Mouse (Mus musculus) embryo, embryonic 11.5 days (tissue): ENCODE data around the gene Troap.

Source experiments
- DNase-seq: peaks from one replicate; pipeline ENCODE4 v3.0.0-alpha.2; 2012; ENCODE audit warnings: low read depth, low spot score

Gene Troap

GRCm38 (mm10) chr15:99074019-99074599, at the start of gene Troap:
Gene Troap, plus strand, starts transcription at chr15:99074575.
- no peak for DNase-seq

DNA sequence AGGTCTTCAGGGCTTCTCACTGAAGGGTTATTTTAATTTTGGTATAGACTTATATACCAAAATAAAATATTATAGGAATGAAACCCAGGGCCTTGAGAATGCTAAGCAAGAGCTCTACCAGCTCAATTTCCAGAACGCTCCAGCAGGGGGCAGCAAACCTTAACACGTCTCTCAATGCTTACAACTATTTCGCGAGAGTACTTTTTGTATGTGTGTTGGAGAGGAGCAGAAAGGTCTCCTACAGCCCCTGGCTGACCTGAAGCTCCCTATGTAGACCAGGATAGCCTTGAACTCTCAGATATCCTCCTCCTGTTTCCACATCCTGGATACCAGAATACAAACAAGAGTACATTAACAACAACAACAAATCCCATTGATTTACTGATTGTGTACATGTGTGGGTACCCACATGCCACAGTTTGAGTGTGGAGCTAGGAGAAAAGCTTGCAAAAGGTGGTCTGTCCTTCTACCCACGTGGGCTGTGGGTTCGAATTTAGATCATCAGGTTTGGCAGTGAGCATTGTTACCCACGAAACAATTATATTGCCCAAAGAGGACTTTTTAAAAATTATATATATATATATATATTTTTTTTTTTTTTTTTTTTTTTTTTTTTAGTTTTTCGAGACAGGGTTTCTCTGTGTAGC, 49.6 kb upstream of the Troap start:
- peak; percentile 68 for DNase-seq

GRCm38 (mm10) chr15:99025414-99025813, 49.0 kb upstream of the Troap start:
- DNase-seq, result no peak

- DNase-seq, result no peak
Observed at GRCm38 (mm10) chr15:99026259-99026658, 48.1 kb upstream of the Troap start.

DNA sequence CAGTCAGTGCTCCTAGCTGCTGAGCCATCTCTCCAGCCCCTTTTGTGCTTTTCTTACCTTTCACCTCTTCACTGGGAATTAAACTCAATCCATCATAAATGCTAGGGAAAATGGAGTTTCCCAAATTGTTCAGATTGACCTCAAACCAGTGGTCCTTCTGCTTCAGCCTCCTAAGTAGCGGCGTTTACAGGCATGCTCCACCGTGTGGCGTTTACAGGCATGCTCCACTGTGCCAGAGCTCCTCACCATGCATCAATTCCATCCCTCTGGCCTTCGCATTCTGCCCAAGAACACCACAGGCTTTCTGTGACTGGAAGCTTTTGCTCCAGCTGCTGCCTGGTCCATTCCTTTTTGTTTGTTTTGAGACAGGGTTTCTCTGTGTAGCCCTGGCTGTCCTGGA, 47.3 kb upstream of the Troap start:
- DNase-seq, result no peak

GRCm38 (mm10) chr15:99028874-99029458, 45.4 kb upstream of the Troap start:
- DNase-seq, result no peak

- peak; percentile 84 for DNase-seq
Observed at GRCm38 (mm10) chr15:99029619-99030584, 44.5 kb upstream of the Troap start, which contains the start of gene Tuba1c. Gene Tuba1c, plus strand, starts transcription at chr15:99029891.

GRCm38 (mm10) chr15:99030585-99031387, 43.6 kb upstream of the Troap start:
- DNase-seq, result no peak

- no peak for DNase-seq
Observed at GRCm38 (mm10) chr15:99031388-99031675, 43.0 kb upstream of the Troap start.

GRCm38 (mm10) chr15:99032041-99032725, 42.2 kb upstream of the Troap start:
- no peak for DNase-seq

- no peak for DNase-seq
Observed at GRCm38 (mm10) chr15:99032726-99033250, 41.6 kb upstream of the Troap start.

- no peak for DNase-seq
Observed at GRCm38 (mm10) chr15:99033498-99034270, 40.7 kb upstream of the Troap start.

DNA sequence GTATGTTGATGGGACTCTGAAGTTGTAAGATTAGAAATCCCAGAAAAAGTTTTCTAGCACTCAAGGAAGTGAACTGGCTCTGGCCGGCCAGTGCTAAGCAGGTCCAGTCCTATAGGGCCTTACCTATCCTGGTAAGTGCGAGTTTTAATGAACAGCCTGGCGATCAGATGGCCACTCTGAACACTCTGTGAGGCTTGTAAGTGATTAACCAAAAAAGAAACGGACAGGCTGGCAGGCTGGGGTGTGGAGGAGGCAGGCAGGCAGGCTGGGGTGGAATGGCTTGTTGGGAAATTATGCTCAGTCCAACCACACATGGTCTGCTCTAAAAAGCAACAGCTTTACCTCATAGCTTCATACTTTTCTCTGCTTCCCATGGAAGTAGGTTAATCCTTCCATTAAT, 38.9 kb upstream of the Troap start:
- no peak for DNase-seq

DNA sequence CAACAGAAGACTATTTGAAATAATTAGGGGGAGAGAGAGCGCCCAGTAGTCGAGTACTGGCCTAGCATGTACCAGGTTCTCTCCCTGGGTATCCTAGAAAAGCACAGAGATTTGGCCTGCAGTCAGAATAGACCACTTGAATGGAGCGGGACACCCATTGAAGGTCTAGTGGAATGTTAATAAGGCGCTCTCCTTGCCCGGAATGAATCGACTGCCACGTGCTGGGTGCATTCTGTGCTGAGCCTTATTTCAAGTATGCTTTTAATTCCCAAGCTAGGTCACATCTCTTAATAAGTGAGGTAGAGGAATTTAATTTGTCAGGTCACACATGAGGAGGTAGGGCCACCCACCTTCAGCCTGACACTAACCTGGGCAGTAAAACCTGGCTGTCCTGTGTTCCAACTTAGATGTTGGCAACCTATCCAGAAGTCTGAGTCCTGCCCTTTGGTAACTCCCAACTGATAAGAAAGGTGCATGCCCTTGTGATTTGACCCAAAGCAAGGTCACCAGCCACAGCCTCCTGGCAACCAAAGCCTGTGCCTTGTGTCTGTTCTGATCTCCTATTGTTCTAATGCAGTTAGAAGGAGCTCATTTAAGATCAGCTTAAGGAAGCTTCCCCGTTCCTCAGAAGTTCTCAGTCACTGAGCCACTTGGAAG, 38.0 kb upstream of the Troap start:
- no peak for DNase-seq

DNA sequence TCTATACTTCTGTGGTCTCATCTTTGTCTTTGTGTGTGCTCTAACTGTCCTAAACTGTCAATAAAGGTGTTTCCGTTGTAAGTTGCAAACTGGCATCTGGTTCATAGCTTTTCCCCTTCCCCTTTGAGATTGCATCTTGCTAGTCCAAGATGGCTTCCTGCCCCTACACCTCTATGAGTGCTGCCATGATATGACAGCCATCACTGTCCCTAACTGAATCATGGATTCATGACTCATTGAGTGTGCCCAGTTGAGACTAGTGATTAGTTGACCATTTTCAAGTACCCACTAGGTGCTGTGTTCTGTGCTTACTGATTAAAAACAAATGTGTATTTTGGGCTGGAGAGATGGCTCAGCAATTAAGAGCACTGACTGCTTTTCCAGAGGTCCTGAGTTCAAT, 36.4 kb upstream of the Troap start:
- no peak for DNase-seq

GRCm38 (mm10) chr15:99038797-99039196, 35.6 kb upstream of the Troap start:
- no peak for DNase-seq

- no peak for DNase-seq
Observed at GRCm38 (mm10) chr15:99039306-99039705, 35.1 kb upstream of the Troap start.

- no peak for DNase-seq
Observed at GRCm38 (mm10) chr15:99039996-99040919, 34.1 kb upstream of the Troap start.
